Mouse (Mus musculus): Measurements from ENCODE around the gene Smg1. TPM values are rescaled to one million over a fixed set of nuclear protein-coding genes. Genes with fewer than 3 reads are reported as not detected.

The Smg1 gene
- polyA plus RNA-seq, 1 experiment from 2014 or later = 10.7 TPM

DNA sequence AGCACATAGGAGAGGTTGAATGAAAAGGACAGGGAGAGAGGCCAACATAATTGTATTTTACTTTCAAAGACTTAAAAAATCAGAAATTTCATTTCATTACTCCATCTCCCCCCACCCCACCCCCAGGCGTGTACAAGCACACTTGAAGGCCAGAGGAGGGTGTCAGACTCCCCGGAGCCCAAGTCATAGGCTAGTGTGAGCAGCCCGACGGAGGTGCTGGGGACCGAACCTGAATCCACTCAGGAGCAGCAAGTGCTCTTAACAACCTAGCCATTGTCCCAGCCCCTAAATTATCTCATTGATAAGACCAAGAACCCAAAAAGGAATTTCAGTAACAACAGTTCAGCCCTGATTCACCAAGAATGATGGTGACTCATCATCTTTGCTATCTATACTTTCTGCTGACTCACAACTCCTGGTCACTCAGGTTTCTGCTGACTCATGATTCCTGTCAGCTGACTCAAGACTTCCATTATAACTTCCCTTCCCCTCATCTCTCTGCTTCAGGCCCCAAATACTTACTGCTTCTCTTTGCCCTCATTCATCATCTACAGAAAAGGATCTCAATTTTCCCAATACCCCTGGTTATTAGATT is 138.9 kb downstream of the Smg1 start:
- H3K9me3 ChIP-seq (replicated peaks; ENCODE audit: low read length) = no peaks in the 10 kb centered on the region
- H3K27me3 ChIP-seq (ENCODE audit: insufficient read depth, low read length) = no peaks in the 10 kb centered on the region
- H3K4me2 ChIP-seq (ENCODE audit: low read length) = no peak overlapping the region
- WGBS = 76% methylated on average over 5 of the region's 5 CpGs
- no peak overlapping the region for H3K9ac ChIP-seq (ENCODE audit: low read depth, low read length)
- peaks cover 41% of the 10 kb centered on the region for H3K36me3 ChIP-seq (ENCODE audit: insufficient read depth, low read length)
- H3K27ac ChIP-seq = no peak overlapping the region
- no peak for DNase-seq (ENCODE audit: low spot score)
- no peak for TF ChIP-seq CTCF (IDR thresholded peaks at IDR 0.05; ENCODE audit: low read depth)
- H3K4me1 ChIP-seq (replicated peaks; ENCODE audit: insufficient read depth, low read length) = no peaks in the 10 kb centered on the region
- ATAC-seq (replicated peaks; ENCODE audit: low FRiP score, low read depth) = no peak
- H3K4me3 ChIP-seq (replicated peaks; ENCODE audit: low read depth, low read length) = no peak overlapping the region

DNA sequence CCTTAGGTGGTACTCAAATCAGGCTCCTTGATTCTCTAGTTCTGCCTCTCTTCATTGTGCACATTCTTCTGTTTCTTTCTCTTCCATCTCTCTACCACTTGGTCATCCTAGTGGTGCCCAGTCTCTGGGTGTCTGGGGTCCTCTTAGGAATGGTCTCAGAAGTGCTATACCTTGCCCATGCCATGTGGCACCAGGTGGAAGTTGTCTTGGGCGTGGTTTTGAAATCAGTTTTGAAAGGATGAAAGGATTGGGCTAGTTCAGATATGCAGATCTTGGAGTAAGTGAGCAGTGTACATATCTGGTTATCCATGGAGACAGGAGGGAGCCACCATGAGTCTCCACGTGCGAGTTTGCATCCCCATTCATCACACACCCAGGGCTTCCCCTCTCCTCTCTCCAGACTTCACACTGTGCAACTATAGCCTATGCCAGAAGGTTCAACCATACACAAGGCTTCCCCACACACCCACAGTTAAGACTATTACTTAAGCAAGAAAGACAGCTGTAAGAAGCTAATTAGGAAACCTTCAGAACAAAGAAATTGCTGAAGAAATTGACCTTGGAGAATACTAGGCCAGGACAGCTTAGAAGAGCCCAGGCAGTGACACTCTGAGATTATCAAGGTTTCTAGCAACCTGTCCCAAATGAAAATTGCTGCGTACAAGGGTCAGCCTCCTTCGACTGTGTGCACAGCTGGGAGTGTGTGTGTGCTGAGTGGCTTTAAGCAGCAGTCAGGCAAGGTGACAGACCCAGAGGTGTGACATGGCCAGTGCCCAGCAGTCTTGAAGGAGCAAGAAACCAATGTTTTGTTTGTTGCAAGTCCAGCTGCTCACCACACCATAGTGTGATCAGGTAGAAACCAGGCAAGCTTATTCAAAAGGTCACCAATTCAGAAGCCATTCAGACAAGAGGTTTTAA is 139.7 kb downstream of the Smg1 start:
- H3K27ac ChIP-seq = no peak overlapping the region
- ATAC-seq (replicated peaks; ENCODE audit: low FRiP score, low read depth) (0 out of 2 replicates have a peak, but pooled peaks have one; percentile 1), DNase-seq (ENCODE audit: low spot score) (no peak)
- H3K9me3 ChIP-seq (replicated peaks; ENCODE audit: low read length) = no peaks in the 10 kb centered on the region
- no peak overlapping the region for H3K9ac ChIP-seq (ENCODE audit: low read depth, low read length)
- TF ChIP-seq CTCF (IDR thresholded peaks at IDR 0.05; ENCODE audit: low read depth) = no peak
- no peaks in the 10 kb centered on the region for H3K27me3 ChIP-seq (ENCODE audit: insufficient read depth, low read length)
- no peak overlapping the region for H3K4me3 ChIP-seq (replicated peaks; ENCODE audit: low read depth, low read length)
- 44% methylated on average over 5 of the region's 5 CpGs for WGBS
- no peak overlapping the region for H3K4me2 ChIP-seq (ENCODE audit: low read length)
- peaks cover 33% of the 10 kb centered on the region for H3K36me3 ChIP-seq (ENCODE audit: insufficient read depth, low read length)
- no peaks in the 10 kb centered on the region for H3K4me1 ChIP-seq (replicated peaks; ENCODE audit: insufficient read depth, low read length)

DNA sequence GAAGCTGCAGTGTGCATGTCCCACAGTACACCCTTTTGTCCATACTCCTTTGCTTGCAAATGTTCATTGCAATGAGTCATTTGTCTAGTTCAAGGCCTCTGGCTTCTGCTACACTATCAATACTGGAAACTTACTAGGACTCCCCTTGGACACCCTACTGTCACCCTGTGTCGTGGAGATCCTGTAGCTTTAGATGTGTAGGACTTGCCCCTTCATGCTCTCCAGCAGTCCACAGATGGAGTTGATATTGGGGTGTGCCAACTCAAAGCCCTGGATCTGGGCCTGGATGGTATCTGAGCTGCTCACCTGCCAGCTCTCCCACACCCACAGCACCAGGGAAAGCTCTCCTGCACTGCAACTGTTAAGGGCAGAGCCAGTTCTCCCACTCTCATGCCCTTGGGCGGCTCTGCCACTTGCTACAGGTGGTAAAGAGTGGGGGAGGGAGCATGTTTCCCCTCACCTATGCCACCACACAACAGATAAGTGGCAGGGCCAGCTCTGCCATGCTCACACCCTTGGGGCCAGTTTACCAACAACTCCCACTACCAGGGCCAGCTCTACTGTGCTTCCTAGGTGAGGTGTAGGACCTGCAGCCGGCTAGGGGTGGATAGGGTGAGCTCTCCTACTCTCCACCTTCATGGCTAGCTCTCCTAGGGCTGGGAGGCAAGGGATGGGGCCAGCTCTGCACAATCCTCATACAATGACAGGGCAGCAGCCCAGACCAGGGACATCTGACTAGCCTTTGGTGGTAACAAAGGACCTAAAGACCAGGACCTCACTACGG is 140.6 kb downstream of the Smg1 start:
- H3K27ac ChIP-seq = no peak overlapping the region
- no peaks in the 10 kb centered on the region for H3K27me3 ChIP-seq (ENCODE audit: insufficient read depth, low read length)
- no peaks in the 10 kb centered on the region for H3K9me3 ChIP-seq (replicated peaks; ENCODE audit: low read length)
- no peak overlapping the region for H3K4me2 ChIP-seq (ENCODE audit: low read length)
- peaks cover 24% of the 10 kb centered on the region for H3K36me3 ChIP-seq (ENCODE audit: insufficient read depth, low read length)
- no peak overlapping the region for H3K9ac ChIP-seq (ENCODE audit: low read depth, low read length)
- 26% methylated on average over 4 of the region's 4 CpGs for WGBS
- ATAC-seq (replicated peaks; ENCODE audit: low FRiP score, low read depth) (peak; percentile 40), DNase-seq (ENCODE audit: low spot score) (no peak)
- no peak for TF ChIP-seq CTCF (IDR thresholded peaks at IDR 0.05; ENCODE audit: low read depth)
- no peak overlapping the region for H3K4me3 ChIP-seq (replicated peaks; ENCODE audit: low read depth, low read length)
- H3K4me1 ChIP-seq (replicated peaks; ENCODE audit: insufficient read depth, low read length) = no peaks in the 10 kb centered on the region

DNA sequence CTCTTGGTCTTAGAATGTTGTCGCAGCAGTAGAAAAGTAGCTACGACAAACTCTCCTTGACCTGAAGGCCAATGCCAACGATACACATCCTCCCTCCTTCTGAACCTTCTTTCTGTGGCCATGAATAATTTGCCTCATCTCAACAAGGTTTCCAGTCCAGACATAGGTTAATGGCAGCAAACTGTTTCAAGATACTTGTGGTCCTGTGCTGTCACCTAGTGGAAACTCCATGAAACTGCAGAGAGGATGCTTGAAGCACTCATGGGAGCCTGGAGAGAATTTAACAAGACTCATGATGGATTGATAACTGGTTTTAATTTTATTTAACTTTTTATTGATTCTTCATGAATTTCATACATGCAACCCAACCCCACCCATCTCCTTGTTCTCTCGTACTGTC is 141.2 kb downstream of the Smg1 start:
- peak; percentile 98 for TF ChIP-seq CTCF (IDR thresholded peaks at IDR 0.05; ENCODE audit: low read depth)
- no peak for ATAC-seq (replicated peaks; ENCODE audit: low FRiP score, low read depth)
- Histone ChIP-seq H3K4me2 (ENCODE audit: low read length) (no peak overlapping the region), H3K27me3 (ENCODE audit: insufficient read depth, low read length) (no peaks in the 10 kb centered on the region), H3K4me1 (replicated peaks; ENCODE audit: insufficient read depth, low read length) (no peaks in the 10 kb centered on the region), H3K9me3 (replicated peaks; ENCODE audit: low read length) (no peaks in the 10 kb centered on the region), H3K36me3 (ENCODE audit: insufficient read depth, low read length) (peaks cover 18% of the 10 kb centered on the region; the same call in 1 of the 2 replicates), H3K9ac (ENCODE audit: low read depth, low read length) (no peak overlapping the region), H3K27ac (no peak overlapping the region), H3K4me3 (replicated peaks; ENCODE audit: low read depth, low read length) (no peak overlapping the region)
- DNase-seq (ENCODE audit: low spot score) = peak; percentile 88
- WGBS = 42% methylated on average over 4 of the region's 4 CpGs

DNA sequence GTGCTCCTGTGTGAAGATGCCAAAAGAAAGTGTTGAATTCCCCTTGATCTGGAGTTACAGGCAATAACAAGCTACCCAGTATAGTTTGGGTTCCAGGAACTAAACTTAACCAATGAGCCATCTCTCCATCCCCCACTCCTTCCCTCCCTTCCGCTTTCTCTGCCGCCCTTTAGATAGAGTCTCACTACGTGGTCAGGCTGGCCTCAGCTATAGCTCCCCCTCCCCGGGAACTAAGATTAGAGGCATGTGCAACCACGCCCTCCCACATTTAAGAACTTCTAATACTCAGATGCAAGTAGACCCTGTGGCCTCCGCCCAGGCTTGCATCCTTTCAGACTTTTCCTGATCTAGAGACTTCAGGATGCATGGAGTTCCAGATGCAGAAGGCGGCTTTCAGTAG is 145.9 kb downstream of the Smg1 start:
- Histone ChIP-seq H3K9ac (ENCODE audit: low read depth, low read length) (no peak overlapping the region), H3K4me2 (ENCODE audit: low read length) (no peak overlapping the region), H3K4me1 (replicated peaks; ENCODE audit: insufficient read depth, low read length) (no peaks in the 10 kb centered on the region), H3K9me3 (replicated peaks; ENCODE audit: low read length) (no peaks in the 10 kb centered on the region), H3K4me3 (replicated peaks; ENCODE audit: low read depth, low read length) (no peak overlapping the region), H3K36me3 (ENCODE audit: insufficient read depth, low read length) (no peaks in the 10 kb centered on the region), H3K27ac (no peak overlapping the region), H3K27me3 (ENCODE audit: insufficient read depth, low read length) (no peaks in the 10 kb centered on the region)
- no peak for ATAC-seq (replicated peaks; ENCODE audit: low FRiP score, low read depth)
- no peak for TF ChIP-seq CTCF (IDR thresholded peaks at IDR 0.05; ENCODE audit: low read depth)
- WGBS = 62% methylated on average over 7 of the region's 7 CpGs
- no peak for DNase-seq (ENCODE audit: low spot score)

Other genes starting within 250 kb of the Smg1 start
- gene Rps15a, start 127.5 kb downstream of the Smg1 start, polyA plus RNA-seq (2015; fragmentation: Nextera tagmentation; extraction: Ambion mirVana) = 837 and 1,074 TPM in 2 replicates
- 534 and 547 TPM in 2 replicates for gene Arl6ip1, start 114.0 kb downstream of the Smg1 start, polyA plus RNA-seq (2015; fragmentation: Nextera tagmentation; extraction: Ambion mirVana)
- gene Syt17, start 204.6 kb upstream of the Smg1 start, polyA plus RNA-seq (2015; fragmentation: Nextera tagmentation; extraction: Ambion mirVana) = 13.6 and 13.8 TPM in 2 replicates
- gene Itpripl2, start 248.3 kb upstream of the Smg1 start, polyA plus RNA-seq (2015; fragmentation: Nextera tagmentation; extraction: Ambion mirVana) = 4.8 and 5.0 TPM in 2 replicates

All from kidney, postnatal 0 days (tissue).